Mouse (Mus musculus) embryonic fibroblast, embryonic 13.5 days (primary cell): ENCODE results near the gene V1ra8. TPM values are rescaled to one million over a fixed set of nuclear protein-coding genes. Genes with fewer than 3 reads are reported as not detected.
"Not testable (repeated sequence)": the region's sequence is repeated elsewhere in the genome, so short reads cannot be mapped to it uniquely, and the experiment has no call there.

Experiments
- H3K27ac ChIP-seq: 2 replicates; pipeline ENCODE4 v1.5.1; 2012; ENCODE audit warnings: low read length, control low read depth, inconsistent platforms; ENCODE audit not compliant: insufficient read depth
- H3K4me1 ChIP-seq: 2 replicates; pipeline ENCODE4 v1.6.1; 2011; ENCODE audit warnings: low read length; ENCODE audit not compliant: control insufficient read depth, insufficient read depth
- H3K4me3 ChIP-seq: 2 replicates; pipeline ENCODE4 v1.5.1; 2011; ENCODE audit warnings: mild to moderate bottlenecking, control low read depth, low read length; ENCODE audit not compliant: insufficient read depth
- CTCF ChIP-seq: IDR thresholded peaks from 2 replicates; pipeline ENCODE4 v1.5.1; 2011; ENCODE audit warnings: mild to moderate bottlenecking, control low read depth, low read length, moderate library complexity, borderline replicate concordance; ENCODE audit not compliant: insufficient read depth
- POLR2A ChIP-seq: IDR thresholded peaks from 2 replicates; pipeline ENCODE4 v1.6.1; 2011; ENCODE audit warnings: low read depth, mild to moderate bottlenecking, control low read depth, low read length, moderate library complexity
- polyA plus RNA-seq: library from polyadenylated mRNA; stranded (reverse); fragments of >200 nt; gene quantifications from 2 replicates; pipeline ENCODE4 v1.2.4, GENCODE M21; 2011; ENCODE audit warnings: low read depth; ENCODE audit not compliant: missing spikeins, insufficient read length

Gene V1ra8
- polyA plus RNA-seq = not detected in 2 replicates

DNA sequence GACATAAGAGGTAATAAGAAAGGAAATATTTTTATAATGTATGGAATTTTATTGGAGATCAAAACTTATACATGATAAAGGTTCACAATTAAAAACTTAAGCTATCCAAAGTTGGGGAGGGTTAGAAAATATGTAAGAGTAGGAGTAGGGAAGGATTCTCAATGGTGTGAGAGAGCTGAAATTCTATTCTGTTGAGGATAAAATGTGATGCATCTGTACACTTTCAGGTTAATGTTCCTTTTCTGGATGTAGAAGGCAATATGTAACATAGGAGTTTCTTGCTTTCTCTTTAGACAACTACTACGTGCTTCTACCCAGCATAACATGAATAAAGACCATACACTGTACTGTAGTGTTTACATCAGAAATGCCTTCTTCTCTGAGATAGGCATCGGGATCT is at the start of gene V1ra8:
Gene V1ra8 (plus strand): TSS at position 301 of the 400 bp plus-strand sequence.
- not testable (repeated sequence) for H3K27ac ChIP-seq, H3K4me1 ChIP-seq, H3K4me3 ChIP-seq

DNA sequence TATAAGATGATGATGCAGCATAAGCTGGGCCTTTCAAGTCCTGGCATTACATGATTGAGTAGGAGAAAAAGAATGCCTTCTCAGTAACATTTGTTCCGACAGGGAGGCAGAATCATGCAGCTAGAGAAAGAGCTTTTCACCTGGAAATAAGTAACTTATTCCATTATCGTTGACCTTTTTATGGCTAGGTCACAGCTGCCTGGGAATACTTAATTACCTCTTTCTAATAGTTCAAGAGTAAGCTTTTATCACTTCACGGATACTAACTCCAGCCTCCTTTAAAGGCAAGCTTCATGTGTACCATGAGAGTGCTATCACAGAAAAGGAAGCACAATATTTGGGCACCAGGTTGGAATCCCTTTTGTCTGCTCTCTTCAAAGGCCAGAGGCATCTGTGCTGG is 42.5 kb upstream of the V1ra8 start:
- no peaks in the 10 kb centered on the region for H3K4me1 ChIP-seq
- TF ChIP-seq CTCF = no peak
- TF ChIP-seq POLR2A = no peak
- H3K27ac ChIP-seq = no peak overlapping the region
- no peak overlapping the region for H3K4me3 ChIP-seq

DNA sequence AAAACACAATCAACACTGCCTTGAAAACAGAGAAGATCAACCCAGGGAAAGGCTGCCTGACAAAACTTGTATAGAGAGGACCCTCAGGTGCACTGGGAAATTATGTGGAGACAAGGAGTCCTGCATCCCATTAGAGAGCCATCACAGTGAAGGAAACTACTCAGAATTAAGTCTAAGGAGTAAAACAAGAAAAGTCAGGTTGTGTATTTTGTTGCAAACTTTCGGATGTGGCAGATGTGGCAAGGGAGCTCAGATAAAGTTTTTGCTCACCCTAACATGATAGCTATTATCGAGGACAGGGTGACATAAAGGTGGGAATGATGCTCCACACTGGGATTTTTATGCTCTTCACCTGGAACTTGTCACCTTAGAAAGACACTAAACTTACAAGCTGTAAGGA is 28.1 kb upstream of the V1ra8 start, which contains the start of gene Vmn1r52:
Gene Vmn1r52 (plus strand): TSS at position 301 of the 400 bp plus-strand sequence.
- TF ChIP-seq POLR2A (no peak), CTCF (no peak)
- H3K4me3 ChIP-seq = no peak within 1 kb of the TSS
- H3K27ac ChIP-seq = no peak within 1 kb of the TSS
- H3K4me1 ChIP-seq = no peaks in the 10 kb centered on the region

DNA sequence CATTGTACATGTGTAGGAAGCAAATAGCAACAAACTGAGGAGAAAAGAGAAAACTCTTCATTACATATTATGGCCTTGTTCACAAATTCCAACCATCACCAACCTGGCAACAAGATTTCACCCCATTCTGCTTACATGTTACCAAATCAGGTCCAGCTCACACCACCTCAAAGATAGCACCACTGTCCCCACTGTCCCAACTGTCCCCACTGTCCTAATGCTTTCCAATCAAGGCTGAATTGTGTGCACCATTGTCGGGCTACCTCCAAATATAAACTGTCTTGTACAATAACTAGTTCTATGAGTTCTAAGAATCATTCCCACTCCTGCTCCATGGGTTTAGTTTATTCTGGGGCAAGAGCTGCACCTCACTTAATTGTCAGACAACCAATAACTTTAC is 21.7 kb downstream of the V1ra8 start, which contains the start of gene Vmn1r53:
Gene Vmn1r53 (minus strand): TSS at position 101 of the 400 bp plus-strand sequence.
- Histone ChIP-seq H3K4me1 (no peaks in the 10 kb centered on the region), H3K4me3 (no peak within 1 kb of the TSS), H3K27ac (no peak within 1 kb of the TSS)
- no peak for TF ChIP-seq CTCF

DNA sequence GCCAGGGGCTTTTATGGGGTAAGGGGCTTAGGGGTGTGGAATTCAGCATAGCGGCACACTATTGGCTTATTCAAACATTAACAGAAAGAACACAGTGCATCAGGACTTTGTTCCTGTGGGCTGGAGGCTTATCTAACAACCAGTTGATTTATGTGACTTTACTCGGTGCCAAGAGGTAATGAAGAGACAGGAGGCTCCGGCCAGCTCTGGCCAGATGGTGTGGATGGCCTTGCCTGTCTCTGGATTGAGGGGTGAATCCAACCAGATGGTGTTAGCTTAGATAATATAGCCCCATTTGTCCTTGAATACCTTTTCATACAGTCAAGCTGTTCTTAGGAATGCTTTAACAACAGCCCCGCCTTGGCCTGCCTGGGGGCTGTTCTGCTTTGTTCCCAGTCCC is 29.5 kb downstream of the V1ra8 start:
- H3K27ac ChIP-seq, H3K4me3 ChIP-seq, H3K4me1 ChIP-seq: not testable (repeated sequence)

DNA sequence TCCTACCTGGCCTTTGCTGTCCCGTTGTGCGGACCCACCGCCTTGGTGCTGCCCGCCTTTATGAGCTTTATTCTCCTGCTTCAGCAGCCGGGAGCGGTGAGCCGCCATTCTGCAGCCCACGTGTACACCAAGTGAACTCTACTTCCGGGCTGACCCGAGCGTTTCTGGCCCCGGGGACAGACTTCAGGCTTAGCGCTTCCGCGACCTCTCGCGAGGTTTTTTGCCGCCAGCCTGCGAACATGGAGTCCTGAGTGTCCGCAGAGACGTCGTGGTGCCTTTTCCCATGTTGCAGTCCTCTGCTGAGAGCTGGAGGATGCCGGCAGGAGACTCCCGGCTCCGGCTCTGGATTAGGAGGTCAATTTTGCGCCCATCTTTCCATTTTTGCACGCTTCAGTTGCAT is 30.1 kb downstream of the V1ra8 start:
- Histone ChIP-seq H3K27ac (no peak overlapping the region), H3K4me3 (no peak overlapping the region), H3K4me1 (no peaks in the 10 kb centered on the region)
- TF ChIP-seq POLR2A (no peak), CTCF (no peak)

DNA sequence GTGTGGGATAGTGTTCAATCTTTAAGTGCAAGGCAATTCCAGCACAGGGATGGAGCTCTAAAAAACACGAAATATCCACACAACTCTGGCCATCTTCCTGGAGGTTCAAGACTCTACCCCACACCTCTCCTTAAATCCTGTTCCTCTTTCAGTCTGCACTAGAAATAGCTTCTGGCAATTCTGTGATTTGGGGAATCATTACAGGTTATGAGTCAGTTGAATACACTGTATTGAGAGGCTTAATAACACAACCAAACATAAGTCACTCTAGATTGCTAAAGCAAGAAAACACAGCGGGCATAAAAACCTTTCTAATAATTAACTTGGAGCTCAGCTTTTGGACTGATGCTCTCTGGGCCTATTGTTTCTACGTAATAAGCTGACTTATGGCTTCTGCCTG is 41.4 kb downstream of the V1ra8 start:
- TF ChIP-seq CTCF (no peak), POLR2A (no peak)
- Histone ChIP-seq H3K27ac (no peak overlapping the region), H3K4me1 (no peaks in the 10 kb centered on the region), H3K4me3 (no peak overlapping the region)

DNA sequence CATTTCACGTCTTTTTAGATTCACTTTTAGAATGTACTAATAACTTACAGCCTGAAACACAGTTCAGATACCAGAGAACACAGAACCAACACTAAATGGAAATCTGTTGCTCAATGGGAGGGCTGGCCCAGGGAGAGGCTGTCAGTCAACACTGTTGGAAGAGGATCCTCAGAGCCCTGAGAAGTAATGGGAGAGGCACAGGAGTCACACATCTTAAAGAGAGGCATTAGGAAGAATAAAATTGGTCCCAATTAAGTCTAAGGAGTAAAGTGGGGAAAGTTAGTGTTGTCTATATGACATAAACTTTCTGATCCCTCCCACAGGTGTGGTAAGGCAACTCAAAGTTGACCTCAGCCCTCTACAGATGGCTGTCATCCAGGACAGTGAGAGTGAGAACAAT is 43.4 kb downstream of the V1ra8 start, which contains the start of gene Vmn1r54:
Gene Vmn1r54 (plus strand): TSS at position 301 of the 400 bp plus-strand sequence.
- Histone ChIP-seq H3K27ac (no peak within 1 kb of the TSS), H3K4me1 (no peaks in the 10 kb centered on the region), H3K4me3 (no peak within 1 kb of the TSS)
- no peak for TF ChIP-seq CTCF
- no peak for TF ChIP-seq POLR2A

Other genes with a start within 250 kb of the V1ra8 start
- gene Vmn1r46, start 233.5 kb upstream of the V1ra8 start, polyA plus RNA-seq = not detected in 2 replicates
- gene Vmn1r47, start 186.6 kb upstream of the V1ra8 start, polyA plus RNA-seq = not detected in 2 replicates
- gene Vmn1r48, start 166.0 kb upstream of the V1ra8 start, polyA plus RNA-seq = not detected in 2 replicates
- not detected in 2 replicates for gene Vmn1r49, start 124.3 kb upstream of the V1ra8 start, polyA plus RNA-seq
- not detected in 2 replicates for gene Vmn1r50, start 101.4 kb upstream of the V1ra8 start, polyA plus RNA-seq
- not detected in 2 replicates for gene Vmn1r51, start 80.2 kb upstream of the V1ra8 start, polyA plus RNA-seq
- gene Vmn1r52, start 28.0 kb upstream of the V1ra8 start, polyA plus RNA-seq = not detected in 2 replicates
- gene Vmn1r53, start 21.6 kb downstream of the V1ra8 start, polyA plus RNA-seq = not detected in 2 replicates
- not detected in 2 replicates for gene Vmn1r54, start 43.5 kb downstream of the V1ra8 start, polyA plus RNA-seq
- gene BC048671, start 98.4 kb downstream of the V1ra8 start, polyA plus RNA-seq = not detected in 2 replicates
- gene Chst13, start 122.4 kb downstream of the V1ra8 start, polyA plus RNA-seq = not detected in 2 replicates
- not detected in 2 replicates for gene Uroc1, start 130.5 kb downstream of the V1ra8 start, polyA plus RNA-seq
- 14.2 and 14.7 TPM in 2 replicates for gene Zxdc, start 166.7 kb downstream of the V1ra8 start, polyA plus RNA-seq
- gene Cfap100, start 226.0 kb downstream of the V1ra8 start, polyA plus RNA-seq = 0.95 and 3.1 TPM in 2 replicates